Mouse (Mus musculus) liver, postnatal 0 days (tissue): ENCODE measurements around the gene Macrod1. TPM values are rescaled to one million over a fixed set of nuclear protein-coding genes. Genes with fewer than 3 reads are reported as not detected.

Source experiments
- ATAC-seq: fragments of 200-750 bp; cut with Nextera tagmentation; 2 replicates; pipeline ENCODE4 v1.8.0; 2017; ENCODE audit warnings: mild to moderate bottlenecking, moderate library complexity
- DNase-seq: peaks from one replicate; pipeline ENCODE4 v3.0.0-alpha.2; 2016
- H3K27ac ChIP-seq: fragments of 300-500 bp; sonication (generic); 2 replicates; pipeline ENCODE4 v1.5.1; 2014; ENCODE audit warnings: antibody characterized with exemption, moderate library complexity, mild to moderate bottlenecking, low read depth
- H3K27me3 ChIP-seq: fragments of 300-500 bp; sonication (generic); 2 replicates; pipeline ENCODE4 v1.6.1; 2014; ENCODE audit warnings: low read length, control low read depth, mixed read lengths; ENCODE audit not compliant: insufficient read depth
- H3K36me3 ChIP-seq: fragments of 300-500 bp; sonication (generic); replicated peaks from 2 replicates; pipeline ENCODE4 v1.6.1; 2014; ENCODE audit warnings: mild to moderate bottlenecking, control low read depth, low read length, moderate library complexity, mixed read lengths; ENCODE audit not compliant: insufficient read depth
- H3K4me1 ChIP-seq: fragments of 300-500 bp; sonication (generic); 2 replicates; pipeline ENCODE4 v1.6.1; 2014; ENCODE audit warnings: antibody characterized with exemption, mild to moderate bottlenecking, control low read depth; ENCODE audit not compliant: insufficient read depth
- H3K4me2 ChIP-seq: fragments of 300-500 bp; sonication (generic); 2 replicates; pipeline ENCODE4 v1.6.1; 2014; ENCODE audit warnings: low read depth, mild to moderate bottlenecking, low read length, moderate library complexity, mixed read lengths
- H3K4me3 ChIP-seq: fragments of 300-500 bp; sonication (generic); 2 replicates; pipeline ENCODE4 v1.5.1; 2014; ENCODE audit warnings: low read depth, low read length
- H3K9ac ChIP-seq: fragments of 300-500 bp; sonication (generic); replicated peaks from 2 replicates; pipeline ENCODE4 v1.6.1; 2014; ENCODE audit warnings: mild to moderate bottlenecking, moderate library complexity
- H3K9me3 ChIP-seq: fragments of 300-500 bp; sonication (generic); 2 replicates; pipeline ENCODE4 v1.6.1; 2016; ENCODE audit warnings: mild to moderate bottlenecking, control low read depth, low read length, mixed read lengths
- CTCF ChIP-seq: sonication (generic); IDR thresholded peaks from 2 replicates; pipeline ENCODE4 v1.5.1; 2016; ENCODE audit warnings: antibody characterized with exemption, low read depth
- EP300 ChIP-seq: IDR thresholded peaks from 2 replicates; pipeline ENCODE4 v1.6.1; 2016; ENCODE audit warnings: antibody characterized with exemption, low read depth, mild to moderate bottlenecking
- WGBS: fragments of 180-500 bp; shearing (Covaris S2); extraction: QIAGEN DNeasy Blood & Tissue Kit; methylation state at CpG from one replicate; pipeline ENCODE4 v1.1.7; 2014; ENCODE audit not compliant: insufficient replicate concordance; 5-methylcytosine and 5-hydroxymethylcytosine counted together
- polyA plus RNA-seq: library from polyadenylated mRNA; unstranded; fragments of >200 nt; fragmentation: Nextera tagmentation; extraction: Ambion mirVana; gene quantifications from 2 replicates; pipeline ENCODE4 v1.2.1, GENCODE M21; 2015

Macrod1 gene
- polyA plus RNA-seq, 1 experiment from 2014 or later = 11.7 TPM

GRCm38 (mm10) chr19:7089050-7089449 lies 32.4 kb downstream of the Macrod1 start:
- Histone ChIP-seq H3K27ac (no peak overlapping the region), H3K36me3 (no peaks in the 10 kb centered on the region), H3K9me3 (no peaks in the 10 kb centered on the region), H3K4me3 (no peak overlapping the region), H3K9ac (no peak overlapping the region), H3K27me3 (0 out of 2 replicates have a peak, but pooled peaks cover 4% of the 10 kb centered on the region), H3K4me2 (no peak overlapping the region), H3K4me1 (0 out of 2 replicates have a peak, but pooled peaks cover 2% of the 10 kb centered on the region)
- DNase-seq = no peak
- ATAC-seq = no peak
- WGBS = 65% methylated on average over 5 of the region's 5 CpGs
- TF ChIP-seq EP300 (no peak), CTCF (no peak)

DNA sequence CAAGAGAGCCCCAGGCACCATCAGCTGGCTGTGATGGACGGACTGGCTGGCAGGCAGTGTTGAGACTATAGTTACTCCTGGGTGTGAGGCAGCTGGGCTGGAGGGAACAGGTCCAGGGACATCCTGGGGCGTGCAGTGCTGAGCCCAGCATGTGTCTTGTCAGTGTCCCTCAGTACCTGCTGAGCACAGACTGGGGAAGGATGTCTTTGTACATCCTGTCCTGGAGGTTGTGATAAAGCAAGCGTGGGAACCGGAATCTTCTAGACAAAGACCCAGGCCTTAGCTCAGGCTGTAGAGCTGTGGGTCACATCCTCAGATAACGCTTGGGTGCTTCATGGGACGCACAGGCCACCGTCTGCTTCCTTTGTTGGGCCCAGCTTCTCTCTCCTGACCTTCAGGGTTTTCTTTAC lies 33.2 kb downstream of the Macrod1 start:
- DNase-seq (no peak), ATAC-seq (peak; percentile 79)
- 0 out of 2 replicates have a peak, but pooled peaks cover 4% of the 10 kb centered on the region for H3K27me3 ChIP-seq
- H3K4me2 ChIP-seq = no peak overlapping the region
- TF ChIP-seq CTCF (no peak), EP300 (peak; percentile 65; the same call in 1 of the 2 replicates)
- no peak overlapping the region for H3K4me3 ChIP-seq
- no peaks in the 10 kb centered on the region for H3K9me3 ChIP-seq
- no peak overlapping the region for H3K9ac ChIP-seq
- H3K27ac ChIP-seq = no peak overlapping the region
- no peaks in the 10 kb centered on the region for H3K36me3 ChIP-seq
- H3K4me1 ChIP-seq = 0 out of 2 replicates have a peak, but pooled peaks cover 2% of the 10 kb centered on the region
- 49% methylated on average over 7 of the region's 7 CpGs for WGBS

DNA sequence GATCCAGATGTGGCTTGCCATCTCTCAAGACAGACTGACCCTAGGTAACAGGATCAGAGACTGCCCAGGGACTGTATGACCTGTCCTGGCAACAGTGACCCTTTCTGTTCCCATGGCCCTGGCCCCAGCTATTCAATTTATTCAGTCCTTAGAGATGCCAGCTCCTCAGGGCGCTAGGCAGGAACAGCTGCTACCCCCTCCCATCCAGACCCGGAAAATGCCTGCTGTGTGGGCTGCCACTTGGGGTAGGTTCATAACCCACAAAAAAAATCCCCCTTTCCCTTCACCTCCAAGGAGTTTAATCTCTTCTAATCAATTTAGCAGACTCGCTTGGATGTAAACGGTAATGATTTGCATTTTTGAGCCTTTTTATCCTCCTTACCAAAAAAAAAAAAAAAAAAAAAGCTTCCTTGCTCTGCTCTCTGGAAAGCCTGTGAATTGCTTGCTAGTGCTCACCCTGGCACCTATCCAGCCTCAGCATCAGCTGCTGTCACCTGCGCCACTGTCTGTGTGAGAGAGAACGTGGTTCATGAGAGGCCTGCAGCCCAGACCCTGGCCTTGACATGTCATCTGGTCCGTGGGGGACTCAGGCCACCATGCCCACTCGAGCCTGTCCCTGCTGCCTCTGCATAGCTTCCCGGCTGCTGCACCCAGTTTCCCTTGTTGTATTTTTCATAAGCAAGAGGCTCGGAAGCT lies 33.9 kb downstream of the Macrod1 start:
- ATAC-seq (no peak), DNase-seq (no peak)
- Histone ChIP-seq H3K9me3 (no peaks in the 10 kb centered on the region), H3K4me1 (0 out of 2 replicates have a peak, but pooled peaks cover 2% of the 10 kb centered on the region), H3K27ac (peak overlapping the region; percentile 24; the same call in 1 of the 2 replicates), H3K9ac (no peak overlapping the region), H3K36me3 (no peaks in the 10 kb centered on the region), H3K4me3 (no peak overlapping the region), H3K4me2 (no peak overlapping the region), H3K27me3 (0 out of 2 replicates have a peak, but pooled peaks cover 3% of the 10 kb centered on the region)
- TF ChIP-seq EP300 = no peak
- no peak for TF ChIP-seq CTCF
- WGBS = 54% methylated on average over 10 of the region's 10 CpGs

DNA sequence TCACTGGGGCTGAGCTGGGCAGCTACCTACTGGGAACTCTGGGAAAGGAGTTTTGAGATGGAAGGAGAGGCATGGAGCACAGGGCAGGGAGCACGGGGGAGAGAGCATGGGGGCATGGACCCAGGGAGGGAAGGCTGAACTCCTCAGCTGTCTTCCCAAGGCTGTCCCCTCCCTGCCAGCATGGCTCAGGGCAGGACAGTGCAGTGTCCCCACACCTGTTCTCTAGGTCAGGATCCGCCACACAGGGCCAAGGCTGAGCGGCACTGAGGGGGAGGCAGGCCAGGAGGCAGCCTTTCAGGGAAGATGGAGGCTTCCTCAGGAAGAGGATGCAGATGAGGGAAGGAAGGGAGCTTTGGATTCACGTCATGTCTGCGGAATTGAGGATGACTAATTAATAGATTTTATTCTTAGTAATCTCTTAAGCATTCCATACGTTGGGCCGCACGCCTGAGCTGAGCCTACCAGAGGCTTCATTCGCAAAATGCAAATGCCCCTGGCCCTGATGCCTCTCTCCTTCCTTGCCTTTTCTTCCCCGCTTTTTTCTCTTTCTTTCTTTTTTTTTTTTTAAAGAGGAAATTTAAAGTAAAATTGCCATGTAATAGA lies 34.9 kb downstream of the Macrod1 start:
- Histone ChIP-seq H3K36me3 (no peaks in the 10 kb centered on the region), H3K4me1 (0 out of 2 replicates have a peak, but pooled peaks cover 2% of the 10 kb centered on the region), H3K9me3 (no peaks in the 10 kb centered on the region), H3K4me2 (no peak overlapping the region), H3K27ac (peak overlapping the region; percentile 11; the same call in 1 of the 2 replicates), H3K9ac (no peak overlapping the region), H3K27me3 (0 out of 2 replicates have a peak, but pooled peaks cover under 1% of the 10 kb centered on the region), H3K4me3 (no peak overlapping the region)
- no peak for DNase-seq
- WGBS = 73% methylated on average over 10 of the region's 10 CpGs
- ATAC-seq = no peak
- TF ChIP-seq CTCF (no peak), EP300 (peak; percentile 47; the same call in 1 of the 2 replicates)

GRCm38 (mm10) chr19:7092756-7093155 lies 36.1 kb downstream of the Macrod1 start:
- 0 out of 2 replicates have a peak, but pooled peaks cover 4% of the 10 kb centered on the region for H3K27me3 ChIP-seq
- 73% methylated on average over 5 of the region's 5 CpGs for WGBS
- TF ChIP-seq EP300 (no peak), CTCF (no peak)
- DNase-seq = no peak
- H3K4me1 ChIP-seq = 0 out of 2 replicates have a peak, but pooled peaks cover 2% of the 10 kb centered on the region
- no peak overlapping the region for H3K4me2 ChIP-seq
- H3K4me3 ChIP-seq = no peak overlapping the region
- no peak overlapping the region for H3K27ac ChIP-seq
- no peaks in the 10 kb centered on the region for H3K36me3 ChIP-seq
- no peak for ATAC-seq
- H3K9me3 ChIP-seq = no peaks in the 10 kb centered on the region
- H3K9ac ChIP-seq = no peak overlapping the region

DNA sequence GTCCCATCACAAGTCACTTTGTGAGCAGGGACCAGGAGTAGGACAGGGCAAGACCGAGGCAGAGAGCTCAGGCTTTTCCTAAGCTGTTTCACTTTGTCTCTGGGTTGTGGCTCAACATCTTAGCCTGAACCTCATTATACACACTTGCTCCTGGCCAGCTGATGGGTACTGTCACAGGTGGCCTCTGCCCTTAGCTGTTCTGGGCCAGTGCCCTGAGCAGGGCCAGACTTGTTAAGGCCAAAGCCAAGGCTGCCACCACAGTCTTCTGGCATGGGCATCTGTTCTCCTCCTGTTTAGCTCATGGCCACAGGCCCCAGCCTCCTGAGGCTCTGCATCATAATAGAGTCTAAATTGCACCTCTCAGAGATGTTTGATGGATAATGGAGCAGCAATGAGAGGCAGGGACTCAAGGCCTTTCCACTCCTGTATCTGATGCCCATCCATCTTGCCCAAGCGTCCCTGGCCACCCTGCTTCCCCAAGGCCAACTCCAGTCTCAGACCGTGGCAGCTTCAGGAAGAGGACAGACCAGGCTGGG lies 43.1 kb downstream of the Macrod1 start:
- ATAC-seq = no peak
- DNase-seq = no peak
- Histone ChIP-seq H3K9ac (no peak overlapping the region), H3K4me1 (no peaks in the 10 kb centered on the region), H3K27ac (no peak overlapping the region), H3K27me3 (0 out of 2 replicates have a peak, but pooled peaks cover 4% of the 10 kb centered on the region), H3K36me3 (no peaks in the 10 kb centered on the region), H3K4me2 (no peak overlapping the region), H3K4me3 (no peak overlapping the region), H3K9me3 (no peaks in the 10 kb centered on the region)
- TF ChIP-seq CTCF (no peak), EP300 (no peak)
- 73% methylated on average over 3 of the region's 3 CpGs for WGBS
